Mouse (Mus musculus): ENCODE measurements around the gene Sv2b.
"Not testable (repeated sequence)": the region's sequence is repeated elsewhere in the genome, so short reads cannot be mapped to it uniquely, and the experiment has no call there.

Gene Sv2b

DNA sequence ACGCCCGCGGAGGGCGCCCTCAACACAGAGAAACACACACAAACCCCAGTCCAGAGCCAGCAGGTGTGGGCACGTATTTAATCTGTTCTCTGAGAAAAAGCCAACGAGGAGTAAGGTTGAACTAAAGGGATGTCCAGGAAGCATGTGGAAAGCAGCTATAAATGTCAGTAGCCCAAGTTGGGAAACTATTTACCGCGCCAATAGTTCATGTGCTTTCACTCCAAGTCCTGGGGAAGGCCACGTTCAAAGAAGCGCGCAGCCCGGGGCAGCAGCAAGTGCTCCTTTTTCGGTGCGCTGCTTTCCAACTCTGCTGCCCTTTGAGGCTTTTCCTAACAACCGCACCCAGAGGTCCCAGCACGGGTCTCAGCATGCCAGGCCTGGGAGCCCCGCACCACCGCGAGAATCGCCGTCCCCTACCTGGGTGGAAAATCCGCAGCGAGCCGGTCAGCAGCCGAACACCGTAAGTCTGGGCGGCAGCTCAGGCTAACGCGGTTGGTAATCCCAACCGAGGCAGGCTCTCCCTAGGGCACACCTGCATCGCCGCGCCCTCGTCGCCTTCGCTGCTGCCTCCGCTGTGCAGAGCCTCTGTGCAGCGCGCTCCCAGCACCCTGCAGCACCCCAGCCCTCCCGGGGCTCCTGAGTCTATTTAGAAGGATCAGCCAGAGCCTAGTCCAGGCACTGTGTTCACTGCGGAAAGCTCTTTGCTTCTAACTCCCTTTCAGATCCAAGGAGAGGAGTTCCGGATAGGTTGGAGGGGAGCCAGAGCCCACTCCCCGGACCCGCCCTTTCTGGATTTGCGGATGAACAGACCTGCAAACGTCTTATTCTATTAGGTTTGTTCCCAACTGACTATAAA lies at the start of gene Sv2b:
TSS of gene Sv2b (minus strand) at position 806 of the 856 bp plus-strand sequence.
- DNase-seq (ENCODE audit: low read depth, low spot score) = peak; percentile 90

DNA sequence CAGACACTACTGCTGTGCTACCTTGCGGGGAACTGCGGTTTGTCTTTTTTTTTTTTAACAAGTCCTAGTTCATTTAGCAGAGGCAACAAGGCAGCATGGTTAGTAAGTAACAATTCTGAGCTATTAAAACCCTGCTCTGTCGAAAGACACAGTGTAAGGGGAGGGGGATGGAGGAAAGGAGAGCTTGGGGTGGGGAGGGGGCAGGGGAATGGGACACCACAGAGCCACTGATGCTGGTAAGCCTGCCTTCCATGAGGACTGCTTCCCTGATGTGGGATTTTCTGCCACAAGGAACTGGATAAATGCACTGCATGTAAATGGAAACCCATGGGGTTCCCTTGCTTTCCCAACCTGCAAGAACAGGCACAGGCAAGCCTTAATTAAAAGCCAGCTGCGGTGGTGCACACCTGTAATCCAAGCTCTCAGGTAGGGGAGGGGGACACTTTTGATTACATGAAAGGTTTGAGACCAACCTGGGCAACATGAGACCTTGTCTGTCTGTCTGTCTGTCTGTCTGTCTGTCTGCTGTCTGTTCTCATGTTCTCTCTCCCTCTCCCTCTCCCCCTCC lies 49.3 kb upstream of the Sv2b start:
- DNase-seq (ENCODE audit: low read depth, low spot score) = no peak

DNA sequence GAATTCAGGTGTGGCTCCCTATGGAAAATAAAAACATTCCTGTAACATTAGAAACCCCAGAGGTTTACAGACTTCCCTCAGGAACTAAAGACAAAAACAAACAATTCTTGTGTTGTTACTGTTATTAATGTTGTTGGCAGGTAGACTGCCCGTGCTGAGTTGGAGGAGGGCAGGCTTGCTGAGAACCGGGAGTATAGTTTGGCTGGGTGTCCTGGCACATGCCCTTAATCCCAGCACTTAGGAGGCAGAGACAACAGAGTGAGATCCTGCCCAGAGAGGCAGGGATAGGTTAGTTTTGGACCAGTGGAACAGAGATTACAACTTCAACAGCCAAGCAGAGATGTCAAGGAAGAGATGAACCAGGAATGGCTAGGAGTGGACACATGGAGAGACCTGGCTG lies 46.5 kb upstream of the Sv2b start:
- peak; percentile 68 for DNase-seq (ENCODE audit: low read depth, low spot score)

DNA sequence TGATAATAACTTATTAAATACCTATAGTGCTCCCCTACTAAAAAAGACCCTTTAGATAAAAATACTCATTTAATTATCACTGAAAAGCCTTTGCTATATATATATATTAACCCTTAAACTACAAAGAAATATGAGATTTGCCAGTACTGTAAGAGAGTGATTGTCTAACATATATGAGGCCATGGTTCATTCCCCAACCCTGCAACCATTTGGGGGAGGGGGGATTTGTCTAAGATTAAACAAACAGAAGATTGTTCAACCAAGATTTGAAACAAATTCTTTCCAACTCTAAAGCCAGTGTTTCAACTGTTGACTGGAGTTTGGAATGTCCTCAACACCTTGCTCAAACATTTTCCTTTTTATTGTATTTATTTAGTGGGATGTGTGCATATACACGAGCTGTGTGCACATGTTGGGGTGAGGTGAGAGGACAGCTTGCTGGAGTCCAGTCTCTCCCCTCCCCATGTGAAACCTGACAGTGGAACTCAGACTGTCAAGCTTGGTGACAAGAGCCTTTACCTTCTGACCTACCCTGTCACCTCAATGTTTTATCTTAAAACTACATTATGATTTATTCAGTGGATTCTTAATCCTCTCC lies 43.8 kb upstream of the Sv2b start:
- no peak for DNase-seq (ENCODE audit: low read depth, low spot score)

DNA sequence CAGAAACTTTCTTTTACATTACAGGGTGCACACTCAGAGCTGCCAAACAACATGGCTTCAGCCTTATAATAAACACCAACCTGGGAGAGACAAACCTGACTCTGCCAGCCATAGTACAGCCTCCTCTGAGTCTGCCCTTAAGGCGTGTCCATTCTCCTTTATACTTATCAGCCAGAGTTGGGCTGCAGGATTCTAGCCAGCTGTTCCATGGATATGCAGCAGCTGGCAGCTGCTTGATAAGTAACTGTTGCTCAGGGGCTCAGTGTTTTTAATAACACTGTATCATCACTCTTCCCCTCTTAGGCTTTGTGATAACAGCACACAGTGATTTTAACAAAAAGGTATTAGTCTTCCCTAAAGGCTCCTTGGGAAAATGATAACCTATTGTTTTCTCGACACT lies 41.1 kb upstream of the Sv2b start:
- DNase-seq (ENCODE audit: low read depth, low spot score) = no peak

DNA sequence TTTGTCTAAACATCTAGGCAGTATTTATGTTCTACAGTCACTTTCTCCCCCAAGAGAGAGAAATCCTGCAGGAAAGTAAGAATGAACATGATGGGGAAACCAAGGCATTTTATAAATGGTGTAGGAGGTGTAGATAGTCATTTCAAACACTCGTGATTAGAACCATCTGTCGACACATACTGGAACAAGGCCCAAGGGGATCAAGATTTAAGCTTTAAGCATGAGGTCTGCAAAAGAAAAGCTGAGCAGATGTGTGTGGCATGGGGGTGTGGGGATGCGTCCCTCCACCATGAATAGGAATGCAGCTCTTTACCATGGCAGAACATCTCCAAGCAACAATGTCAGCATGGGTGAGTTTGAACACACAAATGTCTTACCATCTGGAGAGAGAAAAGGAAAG lies 23.2 kb upstream of the Sv2b start:
- peak; percentile 56 for DNase-seq (ENCODE audit: low read depth, low spot score)

DNA sequence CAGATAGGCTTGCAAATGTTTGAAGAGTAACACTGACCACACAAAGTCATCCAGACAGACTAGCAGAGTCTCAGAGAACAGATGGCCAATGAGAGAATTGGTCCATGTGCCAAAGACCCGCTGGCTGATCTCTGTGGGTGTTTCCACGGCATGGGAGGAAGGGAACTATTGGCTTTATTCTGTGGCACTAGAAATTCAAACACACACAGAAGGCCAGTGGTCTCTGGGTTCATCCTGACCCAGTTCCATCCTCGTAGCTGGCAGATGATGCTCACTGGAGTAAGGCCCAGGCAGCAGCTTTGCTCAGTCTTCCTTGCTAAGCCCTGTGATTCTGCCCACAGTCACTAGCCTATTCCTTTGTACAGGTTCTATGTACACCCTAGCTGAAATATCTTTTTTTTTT lies 20.7 kb upstream of the Sv2b start:
- peak; percentile 98 for DNase-seq (ENCODE audit: low read depth, low spot score)

DNA sequence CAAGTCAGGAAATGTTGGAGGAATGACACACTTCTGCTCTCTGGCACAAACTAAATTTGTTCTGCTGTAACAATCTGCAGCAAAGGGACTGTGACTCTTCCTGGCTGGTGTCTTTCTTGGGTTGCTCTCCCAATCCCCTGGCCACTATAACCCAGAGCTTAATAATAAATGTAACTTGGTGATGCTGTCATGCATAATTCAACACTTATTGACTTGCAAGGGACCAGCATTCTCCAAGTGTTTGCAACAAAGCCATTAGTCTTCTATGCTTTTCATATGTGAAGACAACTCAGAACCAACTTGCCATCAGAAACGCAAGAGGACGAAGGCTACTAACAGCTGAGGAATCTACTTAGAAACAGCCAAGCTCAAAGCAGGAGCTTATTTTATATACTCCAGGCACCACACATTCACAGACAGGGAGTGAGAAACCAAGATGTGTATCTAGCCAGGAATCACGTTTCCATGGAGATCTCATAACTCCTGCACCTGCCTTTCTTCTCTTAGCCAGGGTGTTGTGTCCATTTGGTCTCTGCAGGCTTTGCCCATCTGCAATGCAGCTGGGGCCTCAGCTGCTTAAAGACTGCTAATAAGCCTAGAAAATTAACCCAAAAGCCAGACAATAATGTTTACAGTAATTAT lies 19.8 kb upstream of the Sv2b start:
- DNase-seq (ENCODE audit: low read depth, low spot score) = peak; percentile 85

DNA sequence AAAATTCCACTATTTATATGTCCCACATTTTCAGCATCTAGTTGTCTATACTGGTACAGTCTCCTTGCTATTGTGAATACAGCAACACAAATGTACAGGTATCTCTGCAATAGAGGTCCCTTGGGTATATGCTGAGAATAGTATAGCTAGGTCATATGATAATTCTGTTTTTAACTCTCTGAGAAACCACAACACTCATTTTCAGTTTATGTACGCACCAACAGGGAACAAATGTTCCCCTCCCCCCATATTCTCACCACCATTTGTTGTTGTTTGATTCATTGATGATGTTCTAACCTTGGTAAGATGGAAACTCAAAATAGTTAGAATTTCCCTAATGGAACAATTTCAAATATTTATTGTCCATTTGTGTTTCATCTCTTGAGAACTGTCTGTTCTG lies 16.2 kb upstream of the Sv2b start:
- no peak for DNase-seq (ENCODE audit: low read depth, low spot score)

DNA sequence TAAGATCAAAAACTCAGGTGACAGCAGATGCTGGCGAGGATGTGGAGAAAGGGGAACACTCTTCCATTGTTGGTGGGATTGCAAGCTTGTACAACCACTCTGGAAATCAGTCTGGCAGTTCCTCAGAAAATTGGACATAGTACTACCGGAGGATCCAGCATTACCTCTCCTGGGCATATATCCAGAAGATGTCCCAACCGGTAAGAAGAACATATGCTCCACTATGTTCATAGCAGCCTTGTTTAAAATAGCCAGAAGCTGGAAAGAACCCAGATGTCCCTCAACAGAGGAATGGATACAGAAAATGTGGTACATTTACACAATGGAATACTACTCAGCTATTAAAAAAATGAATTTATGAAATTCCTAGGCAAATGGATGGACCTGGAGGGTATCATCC lies 13.7 kb upstream of the Sv2b start:
- not testable (repeated sequence) for DNase-seq (ENCODE audit: low read depth, low spot score)

DNA sequence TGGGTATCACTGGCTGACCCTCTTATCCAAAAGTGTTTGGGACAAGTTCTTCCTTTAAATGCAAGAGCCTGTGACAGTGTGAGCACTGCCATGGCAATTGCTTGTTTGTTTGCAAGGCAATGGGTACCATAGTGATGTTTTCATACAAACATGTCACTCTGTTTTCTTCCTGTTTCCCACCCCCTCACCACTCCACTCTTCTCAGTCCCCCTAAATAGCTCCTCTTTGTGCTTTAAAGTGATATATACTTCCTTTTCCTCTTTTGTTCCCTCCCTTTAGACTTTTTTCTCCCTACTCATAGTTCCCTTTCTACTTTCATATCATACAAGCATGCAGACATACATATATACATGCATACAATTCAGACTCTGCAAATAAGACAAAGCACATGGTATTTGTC lies 10.9 kb upstream of the Sv2b start:
- DNase-seq (ENCODE audit: low read depth, low spot score) = no peak

DNA sequence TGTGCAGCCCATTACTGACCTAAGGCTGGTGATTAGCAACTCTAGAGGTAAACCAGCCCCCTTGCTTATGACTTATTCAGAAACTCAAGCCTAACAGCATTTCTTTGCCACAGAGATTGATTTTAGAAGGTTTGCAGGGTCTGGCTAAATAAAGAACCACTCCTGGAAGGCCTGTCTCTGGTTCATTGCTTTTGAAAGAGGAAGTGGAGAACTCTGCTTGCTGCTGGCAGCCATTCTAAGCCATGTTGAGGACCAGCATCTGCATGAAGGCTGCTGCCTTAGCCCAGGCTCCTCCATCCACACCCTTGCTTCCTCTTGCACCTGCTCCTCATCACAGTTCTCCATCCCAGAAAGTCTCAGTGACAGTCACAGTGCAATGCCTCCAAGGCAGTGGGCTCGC lies 9.3 kb upstream of the Sv2b start:
- no peak for DNase-seq (ENCODE audit: low read depth, low spot score)

DNA sequence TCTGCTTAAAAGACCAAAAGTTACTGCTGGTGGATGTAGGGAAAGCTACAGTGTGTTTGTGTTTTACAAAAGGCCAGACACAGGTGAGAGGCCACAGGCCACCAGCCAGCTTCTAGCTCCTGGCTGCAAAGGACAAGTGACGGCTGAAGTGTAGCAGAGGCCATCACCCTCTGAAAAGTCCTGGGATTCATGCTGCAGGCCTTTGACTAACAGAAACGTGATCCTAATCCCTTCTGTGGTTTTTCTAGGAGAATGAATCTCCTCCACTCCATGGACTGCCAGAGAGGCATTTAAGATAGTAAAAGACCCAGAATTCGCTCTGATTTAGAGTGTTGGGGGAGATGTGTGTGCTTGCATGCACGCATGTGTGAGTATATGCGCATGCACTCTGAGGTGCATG lies 5.8 kb upstream of the Sv2b start:
- DNase-seq (ENCODE audit: low read depth, low spot score) = no peak

DNA sequence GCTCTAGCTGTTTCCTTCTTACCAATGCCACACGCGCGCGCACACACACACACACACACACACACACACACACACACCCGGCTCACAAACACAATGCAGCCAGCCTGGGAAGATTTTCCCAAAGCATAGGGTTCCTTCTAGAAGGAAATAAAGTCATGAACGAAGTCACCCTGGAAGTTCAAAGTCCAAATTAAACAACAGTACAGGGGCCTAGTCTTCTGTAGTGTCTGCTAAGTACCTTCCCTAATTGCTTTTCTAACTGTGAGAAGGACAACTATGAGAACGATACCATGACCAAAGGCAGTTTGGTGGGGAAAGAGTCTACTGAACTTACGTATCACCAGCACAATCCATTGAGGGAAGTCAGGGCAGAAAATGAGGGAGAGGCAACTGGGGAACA lies 508 bp upstream of the Sv2b start:
- no peak for DNase-seq (ENCODE audit: low read depth, low spot score)

DNA sequence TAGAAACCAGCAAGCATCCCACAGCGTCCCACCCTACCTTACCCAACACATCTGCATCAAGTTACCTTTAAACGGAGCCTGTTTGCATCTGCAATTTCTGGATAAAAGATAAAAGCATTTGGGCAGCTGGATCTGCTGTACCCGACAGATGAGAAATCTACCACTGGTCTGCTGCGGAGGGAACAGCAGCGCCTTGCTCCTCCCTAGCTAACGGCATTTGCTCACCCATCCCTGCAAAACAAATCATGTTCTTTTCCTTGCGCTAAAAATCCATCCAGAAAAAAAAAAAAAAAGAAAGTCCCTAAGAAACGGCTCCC lies 964 bp downstream of the Sv2b start:
- DNase-seq (ENCODE audit: low read depth, low spot score) = no peak

DNA sequence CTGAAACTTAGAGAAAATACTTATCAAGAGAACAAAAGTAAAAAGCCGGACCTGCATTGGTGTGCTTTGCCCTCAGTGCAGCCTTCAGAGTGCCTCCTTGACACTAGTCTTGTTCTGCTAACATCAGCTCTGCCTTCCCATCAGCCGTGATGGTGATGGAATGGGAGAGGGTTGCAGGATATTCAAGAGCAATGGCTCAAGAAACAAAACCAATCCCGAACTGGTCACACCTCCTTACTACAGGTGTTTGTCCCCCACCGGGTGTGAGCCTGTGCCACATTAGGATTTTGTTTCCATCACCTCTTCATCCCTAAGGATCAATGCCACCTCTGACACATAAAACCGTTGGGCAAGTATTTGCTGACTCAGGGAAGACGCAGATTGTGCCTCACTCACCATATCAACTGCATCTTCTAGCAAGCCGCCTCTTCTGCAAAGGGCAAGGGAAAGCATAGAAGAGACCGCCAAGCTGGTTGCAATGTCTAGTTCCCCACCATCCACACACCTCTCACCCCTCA lies 1.4 kb downstream of the Sv2b start:
- peak; percentile 66 for DNase-seq (ENCODE audit: low read depth, low spot score)

DNA sequence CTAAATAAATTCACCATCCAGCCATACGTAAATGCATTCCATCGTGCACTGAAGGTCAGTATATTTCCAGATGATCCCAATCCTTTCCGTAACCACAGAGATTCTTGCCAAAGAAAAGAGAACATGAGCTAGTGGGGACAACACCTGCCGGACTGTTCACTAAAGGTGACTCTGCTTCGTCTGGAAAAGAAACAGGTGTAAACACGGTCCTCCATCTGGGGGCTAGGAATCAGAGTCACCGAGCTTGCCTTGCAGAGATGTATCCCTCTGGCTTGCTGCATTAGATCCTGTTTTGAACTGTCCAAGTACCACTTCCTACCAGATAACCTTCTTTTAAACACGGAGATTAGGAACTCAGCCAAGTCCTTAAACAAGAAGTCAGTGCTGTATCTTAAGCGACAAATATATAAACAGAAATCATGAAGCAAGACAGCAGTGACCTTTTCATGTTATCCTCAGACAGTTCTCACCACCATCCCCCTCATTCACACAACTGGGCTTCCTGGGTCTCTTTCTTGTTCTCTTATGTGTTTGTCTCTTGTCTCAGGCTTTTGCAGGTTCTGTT lies 3.1 kb downstream of the Sv2b start:
- DNase-seq (ENCODE audit: low read depth, low spot score) = peak; percentile 56

DNA sequence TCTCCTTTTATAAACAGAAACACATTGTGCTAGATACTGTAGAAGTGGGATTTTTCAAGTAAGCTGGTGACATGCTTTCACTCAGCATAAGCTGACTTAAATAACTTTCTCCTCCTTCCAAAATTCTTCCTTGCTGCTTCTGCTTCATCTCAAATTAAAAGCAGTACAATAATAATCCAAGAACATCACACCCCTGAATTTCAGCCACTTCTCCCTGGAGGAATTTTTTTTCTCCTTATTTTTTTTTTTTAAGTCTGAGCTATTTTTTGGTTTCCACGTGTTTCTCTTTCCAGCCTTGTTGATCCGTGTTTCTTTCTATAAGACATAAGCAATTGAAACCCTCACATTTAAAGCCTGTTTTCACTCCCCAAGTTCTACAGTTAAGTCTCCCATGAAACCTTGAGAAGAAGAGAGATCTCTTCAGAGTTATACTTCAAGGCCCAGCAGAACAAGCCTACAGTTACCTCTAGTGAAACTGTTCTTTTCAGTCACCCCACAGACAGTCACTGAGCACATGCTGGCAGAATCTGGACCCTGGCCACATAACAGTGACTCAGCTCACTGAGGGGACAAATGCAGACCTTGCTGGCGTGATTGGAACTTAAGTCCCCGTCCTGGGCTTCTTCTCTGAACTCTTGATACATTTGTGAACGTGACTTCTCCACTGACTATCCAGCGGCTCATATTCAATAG lies 6.4 kb downstream of the Sv2b start:
- DNase-seq (ENCODE audit: low read depth, low spot score) = peak; percentile 90

DNA sequence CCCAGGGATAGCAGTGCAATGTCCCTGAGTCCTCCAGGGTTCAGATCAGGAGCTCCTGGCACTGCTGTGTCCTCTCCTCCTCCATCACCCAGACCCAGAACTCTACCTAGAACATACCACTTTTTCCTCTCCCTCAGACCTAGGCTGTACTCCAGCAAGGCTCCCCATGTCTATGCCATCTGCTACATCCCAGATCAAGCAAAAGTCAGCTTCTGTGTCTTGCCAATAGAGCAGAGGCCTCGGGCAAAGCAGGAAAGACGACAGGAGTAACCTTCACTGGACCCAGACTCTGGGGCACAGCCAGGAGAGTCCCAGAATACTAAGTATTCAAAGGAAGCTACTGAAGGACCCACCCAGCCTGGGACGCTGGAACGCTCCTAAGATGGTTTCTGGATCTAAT lies 9.8 kb downstream of the Sv2b start:
- DNase-seq (ENCODE audit: low read depth, low spot score) = peak; percentile 98

DNA sequence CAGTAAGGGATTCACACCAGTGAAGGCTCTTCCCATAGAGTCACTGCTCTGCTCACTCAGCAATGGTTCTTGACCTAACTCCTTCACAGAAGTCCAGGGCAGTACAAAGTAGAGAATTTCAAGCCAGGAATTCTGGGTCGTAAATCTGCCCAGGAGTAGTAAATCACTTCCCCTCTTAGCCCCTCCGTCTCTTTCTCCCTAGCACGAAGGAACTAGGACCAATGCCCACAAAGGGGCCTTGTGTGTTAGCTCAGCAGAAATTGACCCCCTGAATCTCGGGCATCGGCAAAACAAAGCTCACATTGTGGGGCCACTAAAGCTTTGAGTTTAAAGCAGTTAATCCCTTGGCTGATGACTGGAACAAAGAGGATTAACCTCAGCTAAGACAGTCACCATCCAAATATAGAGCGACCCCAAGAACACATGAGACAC lies 12.4 kb downstream of the Sv2b start:
- DNase-seq (ENCODE audit: low read depth, low spot score) = no peak

DNA sequence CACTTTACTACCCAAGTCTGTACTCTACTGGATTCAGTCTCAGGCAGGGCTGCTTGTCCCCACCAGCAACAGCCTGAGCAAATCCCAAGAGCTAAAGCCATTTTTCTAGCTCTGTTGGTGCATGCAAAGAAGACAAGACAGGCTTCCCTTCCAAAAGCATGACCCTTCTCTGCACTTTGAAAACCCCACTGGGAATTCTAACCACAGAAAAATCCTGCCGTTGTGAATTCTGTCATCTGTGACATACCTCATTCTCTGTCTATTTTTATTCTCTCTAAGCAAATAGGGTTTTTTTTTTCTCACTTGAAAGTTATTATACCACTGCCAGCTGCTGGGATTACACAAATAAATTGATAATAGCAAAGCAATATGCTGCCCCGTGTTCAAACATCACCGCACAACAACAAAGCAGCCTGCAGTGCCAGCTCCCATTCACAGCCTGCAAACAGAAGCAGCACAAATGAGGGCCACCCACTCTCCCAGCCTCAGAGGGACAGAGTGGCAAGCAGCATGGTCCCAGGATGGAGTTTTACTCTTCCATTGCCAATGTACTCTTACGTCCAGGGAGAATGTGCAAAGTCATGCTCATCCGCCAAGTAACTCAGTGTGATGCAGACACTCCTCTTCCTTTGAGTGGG lies 13.7 kb downstream of the Sv2b start:
- peak; percentile 67 for DNase-seq (ENCODE audit: low read depth, low spot score)
